Mouse (Mus musculus): ENCODE measurements at regions not wholly inside any gene's neighbourhood (a gene's known extent, or its start where the extent isn't known, plus 50 kb on each side); places are given as distances from the start of the nearest gene placed in this dataset.

- H3K27me3 ChIP-seq (replicated peaks) = no peaks in the 10 kb centered on the region
- H3K9me3 ChIP-seq (replicated peaks) = no peaks in the 10 kb centered on the region
- H3K36me3 ChIP-seq = no peaks in the 10 kb centered on the region
- 56% methylated on average over 9 of the region's 9 CpGs for whole genome bisulfite sequencing (ENCODE audit: insufficient replicate concordance)
- ATAC-seq = no peak
- H3K4me1 ChIP-seq = no peaks in the 10 kb centered on the region
- no peak overlapping the region for H3K27ac ChIP-seq
- no peak overlapping the region for H3K4me2 ChIP-seq
- no peak overlapping the region for H3K9ac ChIP-seq
- H3K4me3 ChIP-seq = no peak overlapping the region
Observed at GRCm38 (mm10) chr1:186909518-186910105, 57.6 kb upstream of the D1Pas1 start.

GRCm38 (mm10) chr1:186909073-186909472 is 58.1 kb upstream of the D1Pas1 start:
- 78% methylated on average over 9 of the region's 9 CpGs for WGBS (ENCODE audit: insufficient replicate concordance)

GRCm38 (mm10) chr1:186907409-186908170 is 59.6 kb upstream of the D1Pas1 start:
- Histone ChIP-seq H3K27me3 (replicated peaks) (no peaks in the 10 kb centered on the region), H3K36me3 (no peaks in the 10 kb centered on the region), H3K4me1 (no peaks in the 10 kb centered on the region), H3K4me2 (no peak overlapping the region), H3K9me3 (replicated peaks) (no peaks in the 10 kb centered on the region), H3K4me3 (no peak overlapping the region), H3K9ac (no peak overlapping the region), H3K27ac (no peak overlapping the region)
- no peak for ATAC-seq
- 68% methylated on average over 9 of the region's 10 CpGs for WGBS (ENCODE audit: insufficient replicate concordance)

More at GRCm38 (mm10) chr1:186909073-186909472, 58.1 kb upstream of the D1Pas1 start:
- ATAC-seq = no peak
- no peak overlapping the region for H3K4me2 ChIP-seq
- no peaks in the 10 kb centered on the region for H3K27me3 ChIP-seq (replicated peaks)
- H3K9me3 ChIP-seq (replicated peaks) = no peaks in the 10 kb centered on the region
- no peak overlapping the region for H3K9ac ChIP-seq
- no peak overlapping the region for H3K27ac ChIP-seq
- no peaks in the 10 kb centered on the region for H3K4me1 ChIP-seq
- H3K4me3 ChIP-seq = no peak overlapping the region
- no peaks in the 10 kb centered on the region for H3K36me3 ChIP-seq

GRCm38 (mm10) chr1:186905942-186906341 is 61.3 kb upstream of the D1Pas1 start:
- 61% methylated on average over 7 of the region's 7 CpGs for WGBS (ENCODE audit: insufficient replicate concordance)
- H3K9ac ChIP-seq = no peak overlapping the region
- no peaks in the 10 kb centered on the region for H3K36me3 ChIP-seq
- no peaks in the 10 kb centered on the region for H3K9me3 ChIP-seq (replicated peaks)
- H3K27ac ChIP-seq = no peak overlapping the region
- no peak overlapping the region for H3K4me2 ChIP-seq
- ATAC-seq = no peak
- no peaks in the 10 kb centered on the region for H3K27me3 ChIP-seq (replicated peaks)
- H3K4me1 ChIP-seq = no peaks in the 10 kb centered on the region
- H3K4me3 ChIP-seq = no peak overlapping the region

- no peak overlapping the region for H3K4me3 ChIP-seq
- H3K4me1 ChIP-seq = no peaks in the 10 kb centered on the region
- no peak overlapping the region for H3K27ac ChIP-seq
- H3K27me3 ChIP-seq (replicated peaks) = no peaks in the 10 kb centered on the region
- ATAC-seq = no peak
- no peaks in the 10 kb centered on the region for H3K36me3 ChIP-seq
- WGBS (ENCODE audit: insufficient replicate concordance) = 68% methylated on average over 6 of the region's 6 CpGs
- H3K9ac ChIP-seq = no peak overlapping the region
- H3K9me3 ChIP-seq (replicated peaks) = no peaks in the 10 kb centered on the region
- no peak overlapping the region for H3K4me2 ChIP-seq
Observed at GRCm38 (mm10) chr1:186901548-186901947, 65.7 kb upstream of the D1Pas1 start.

- WGBS (ENCODE audit: insufficient replicate concordance) = 70% methylated on average over 8 of the region's 8 CpGs
- H3K4me1 ChIP-seq = no peaks in the 10 kb centered on the region
- no peak overlapping the region for H3K4me3 ChIP-seq
- no peak overlapping the region for H3K27ac ChIP-seq
- H3K9me3 ChIP-seq (replicated peaks) = peaks cover 5% of the 10 kb centered on the region; the same call in 1 of the 2 replicates
- H3K36me3 ChIP-seq = no peaks in the 10 kb centered on the region
- ATAC-seq = no peak
- no peak overlapping the region for H3K4me2 ChIP-seq
- H3K27me3 ChIP-seq (replicated peaks) = no peaks in the 10 kb centered on the region
- no peak overlapping the region for H3K9ac ChIP-seq
Observed at GRCm38 (mm10) chr1:186898203-186898602, 69.0 kb upstream of the D1Pas1 start.

- 58% methylated on average over 5 of the region's 5 CpGs for WGBS (ENCODE audit: insufficient replicate concordance)
- Histone ChIP-seq H3K9me3 (replicated peaks) (no peaks in the 10 kb centered on the region), H3K27ac (no peak overlapping the region), H3K4me3 (no peak overlapping the region), H3K9ac (no peak overlapping the region), H3K36me3 (no peaks in the 10 kb centered on the region), H3K27me3 (replicated peaks) (no peaks in the 10 kb centered on the region), H3K4me1 (no peaks in the 10 kb centered on the region), H3K4me2 (no peak overlapping the region)
- no peak for ATAC-seq
Observed at GRCm38 (mm10) chr1:186889584-186889852, 77.7 kb upstream of the D1Pas1 start.

GRCm38 (mm10) chr1:186888767-186889583 is 78.2 kb upstream of the D1Pas1 start:
- H3K4me1 ChIP-seq = no peaks in the 10 kb centered on the region
- H3K27me3 ChIP-seq (replicated peaks) = no peaks in the 10 kb centered on the region
- no peak for ATAC-seq
- no peak overlapping the region for H3K4me3 ChIP-seq
- H3K9ac ChIP-seq = no peak overlapping the region
- no peak overlapping the region for H3K4me2 ChIP-seq
- no peaks in the 10 kb centered on the region for H3K9me3 ChIP-seq (replicated peaks)
- H3K36me3 ChIP-seq = no peaks in the 10 kb centered on the region
- WGBS (ENCODE audit: insufficient replicate concordance) = 66% methylated on average over 11 of the region's 11 CpGs
- H3K27ac ChIP-seq = no peak overlapping the region

- no peaks in the 10 kb centered on the region for H3K9me3 ChIP-seq (replicated peaks)
- H3K36me3 ChIP-seq = no peaks in the 10 kb centered on the region
- H3K27ac ChIP-seq = no peak overlapping the region
- no peaks in the 10 kb centered on the region for H3K4me1 ChIP-seq
- no peak overlapping the region for H3K4me2 ChIP-seq
- 60% methylated on average over 3 of the region's 3 CpGs for WGBS (ENCODE audit: insufficient replicate concordance)
- no peak for ATAC-seq
- no peaks in the 10 kb centered on the region for H3K27me3 ChIP-seq (replicated peaks)
- no peak overlapping the region for H3K4me3 ChIP-seq
- no peak overlapping the region for H3K9ac ChIP-seq
Observed at GRCm38 (mm10) chr1:186887127-186887526, 80.1 kb upstream of the D1Pas1 start.

GRCm38 (mm10) chr1:186880391-186880790 is 86.8 kb upstream of the D1Pas1 start:
- Histone ChIP-seq H3K36me3 (no peaks in the 10 kb centered on the region), H3K4me3 (no peak overlapping the region), H3K27ac (no peak overlapping the region), H3K9ac (no peak overlapping the region), H3K9me3 (replicated peaks) (no peaks in the 10 kb centered on the region), H3K4me1 (no peaks in the 10 kb centered on the region), H3K4me2 (no peak overlapping the region), H3K27me3 (replicated peaks) (no peaks in the 10 kb centered on the region)
- 49% methylated on average over 2 of the region's 2 CpGs for WGBS (ENCODE audit: insufficient replicate concordance)
- ATAC-seq = no peak

- H3K27ac ChIP-seq = no peak overlapping the region
- no peaks in the 10 kb centered on the region for H3K4me1 ChIP-seq
- WGBS (ENCODE audit: insufficient replicate concordance) = 69% methylated on average over 10 of the region's 10 CpGs
- no peak for ATAC-seq
- H3K9ac ChIP-seq = no peak overlapping the region
- H3K4me3 ChIP-seq = no peak overlapping the region
- H3K9me3 ChIP-seq (replicated peaks) = no peaks in the 10 kb centered on the region
- H3K27me3 ChIP-seq (replicated peaks) = no peaks in the 10 kb centered on the region
- H3K36me3 ChIP-seq = no peaks in the 10 kb centered on the region
- no peak overlapping the region for H3K4me2 ChIP-seq
Observed at GRCm38 (mm10) chr1:186860608-186861444, 106.4 kb upstream of the D1Pas1 start.

- no peaks in the 10 kb centered on the region for H3K27me3 ChIP-seq (replicated peaks)
- no peak overlapping the region for H3K4me2 ChIP-seq
- no peaks in the 10 kb centered on the region for H3K36me3 ChIP-seq
- no peak overlapping the region for H3K9ac ChIP-seq
- H3K4me3 ChIP-seq = no peak overlapping the region
- H3K4me1 ChIP-seq = no peaks in the 10 kb centered on the region
- H3K27ac ChIP-seq = no peak overlapping the region
- ATAC-seq = no peak
- WGBS (ENCODE audit: insufficient replicate concordance) = 82% methylated on average over 21 of the region's 21 CpGs
- no peaks in the 10 kb centered on the region for H3K9me3 ChIP-seq (replicated peaks)
Observed at GRCm38 (mm10) chr1:186858285-186858684, 108.9 kb upstream of the D1Pas1 start.

All from liver, embryonic 12.5 days (tissue).